In genomic region chr15:89421938-89422337, GRCm38 (mm10) we compare ENCODE assay signal across 26 mouse cellular contexts. TPM values are rescaled to one million over a fixed set of nuclear protein-coding genes. Genes with fewer than 3 reads are reported as not detected.
"Had no signal": no experiment of that assay in that cellular context is flagged by ENCODE, and none has a peak within 500 bp of the region (broad histone marks: within the 10 kb centered on the region; RNA-seq: fewer than 3 reads in every experiment).

No protein-coding gene starts in this region.

- DNase-seq: kidney, postnatal 10 days; kidney, postnatal 36 days; layer of hippocampus, postnatal 36 days; liver, embryonic 13.5 days; lung, adult 2 months; lung, postnatal 14 days; lung, postnatal 4 days; midbrain, embryonic 14.5 days; right cerebral cortex, adult 18-20 months; right cerebral cortex, postnatal 14 days; right cerebral cortex, postnatal 4 days; thymus, adult 2 months; thymus, postnatal 14 days; thymus, postnatal 4 days had no signal

- H3K4me3 ChIP-seq: left cerebral cortex, adult 2 months; liver, embryonic 13.5 days had no signal

- H3K27ac ChIP-seq: left cerebral cortex, adult 2 months; liver, embryonic 13.5 days; stomach, postnatal 0 days had no signal

RNA-seq across cellular contexts. Expression of gene Cpt1b, which starts 3.7 kb away (rescaled TPM):
- polyA plus RNA-seq: neural tube, embryonic 11.5 days had no signal

RNA-seq across cellular contexts. Expression of gene Gm44502, which starts 7.6 kb away (rescaled TPM):
- polyA plus RNA-seq: limb, embryonic 11.5 days; lung, adult 2 months; lung, embryonic 16.5 days; midbrain, embryonic 11.5 days; midbrain, embryonic 14.5 days; midbrain, postnatal 0 days; stomach, embryonic 14.5 days; stomach, postnatal 0 days had no signal

RNA-seq across cellular contexts. Expression of gene Syce3, which starts 11.6 kb away (rescaled TPM):
- polyA plus RNA-seq: limb, embryonic 11.5 days; limb, embryonic 14.5 days; liver, adult 2 months; liver, embryonic 13.5 days; liver, embryonic 16.5 days; lung, adult 2 months; lung, embryonic 16.5 days; midbrain, embryonic 11.5 days; midbrain, embryonic 14.5 days; midbrain, postnatal 0 days; neural tube, embryonic 11.5 days; neural tube, embryonic 14.5 days; stomach, embryonic 14.5 days; stomach, postnatal 0 days; thymus, adult 2 months had no signal
